Mouse (Mus musculus) liver, embryonic 16.5 days (tissue): Measurements from ENCODE around the gene Bmp2. TPM values are rescaled to one million over a fixed set of nuclear protein-coding genes. Genes with fewer than 3 reads are reported as not detected.

Experiments
- ATAC-seq: fragments of 200-750 bp; cut with Nextera tagmentation; 2 replicates; pipeline ENCODE4 v1.8.0; 2017; ENCODE audit warnings: low read depth, mild to moderate bottlenecking, moderate number of reproducible peaks, moderate library complexity
- H3K27ac ChIP-seq: fragments of 300-500 bp; sonication (generic); 2 replicates; pipeline ENCODE4 v1.5.1; 2014; ENCODE audit warnings: mild to moderate bottlenecking, low read length
- H3K27me3 ChIP-seq: fragments of 300-500 bp; sonication (generic); 2 replicates; pipeline ENCODE4 v1.6.1; 2014; ENCODE audit warnings: low read depth, low read length, mixed read lengths; ENCODE audit not compliant: control insufficient read depth, insufficient read depth
- H3K36me3 ChIP-seq: fragments of 300-500 bp; sonication (generic); 2 replicates; pipeline ENCODE4 v1.6.1; 2014; ENCODE audit warnings: mild to moderate bottlenecking; ENCODE audit not compliant: control insufficient read depth, insufficient read depth
- H3K4me1 ChIP-seq: fragments of 300-500 bp; sonication (generic); 2 replicates; pipeline ENCODE4 v1.6.1; 2014; ENCODE audit warnings: low read depth, low read length, mixed read lengths; ENCODE audit not compliant: control insufficient read depth
- H3K4me2 ChIP-seq: fragments of 300-500 bp; sonication (generic); 2 replicates; pipeline ENCODE4 v1.6.1; 2014; ENCODE audit warnings: low read depth, low read length, mixed read lengths
- H3K4me3 ChIP-seq: fragments of 300-500 bp; sonication (generic); 2 replicates; pipeline ENCODE4 v1.5.1; 2014; ENCODE audit warnings: low read depth, mild to moderate bottlenecking, low read length
- H3K9ac ChIP-seq: fragments of 300-500 bp; sonication (generic); 2 replicates; pipeline ENCODE4 v1.6.1; 2014; ENCODE audit warnings: low read depth, low read length
- H3K9me3 ChIP-seq: fragments of 300-500 bp; sonication (generic); replicated peaks from 2 replicates; pipeline ENCODE4 v1.6.1; 2016; ENCODE audit warnings: low read length; ENCODE audit not compliant: control insufficient read depth
- WGBS: fragments of 180-500 bp; shearing (Covaris S2); extraction: QIAGEN DNeasy Blood & Tissue Kit; methylation state at CpG from one replicate; pipeline ENCODE4 v1.1.7; 2014; ENCODE audit not compliant: insufficient replicate concordance; 5-methylcytosine and 5-hydroxymethylcytosine counted together
- polyA plus RNA-seq: library from polyadenylated mRNA; unstranded; fragments of >200 nt; fragmentation: Nextera tagmentation; extraction: Ambion mirVana; gene quantifications from 2 replicates; pipeline ENCODE4 v1.2.1, GENCODE M21; 2015

Bmp2 gene
- polyA plus RNA-seq, 1 experiment from 2014 or later = 2.8 TPM

- H3K36me3 ChIP-seq = no peaks in the 10 kb centered on the region
- ATAC-seq = no peak
- no peak overlapping the region for H3K27ac ChIP-seq
- H3K4me2 ChIP-seq = no peak overlapping the region
- H3K27me3 ChIP-seq = no peaks in the 10 kb centered on the region
- no peak overlapping the region for H3K9ac ChIP-seq
- WGBS = 70% methylated on average over 2 of the region's 2 CpGs
- no peak overlapping the region for H3K4me3 ChIP-seq
- no peaks in the 10 kb centered on the region for H3K9me3 ChIP-seq
- no peaks in the 10 kb centered on the region for H3K4me1 ChIP-seq
These were observed 29.8 kb upstream of the Bmp2 start for GRCm38 (mm10) chr2:133522121-133522520.

DNA sequence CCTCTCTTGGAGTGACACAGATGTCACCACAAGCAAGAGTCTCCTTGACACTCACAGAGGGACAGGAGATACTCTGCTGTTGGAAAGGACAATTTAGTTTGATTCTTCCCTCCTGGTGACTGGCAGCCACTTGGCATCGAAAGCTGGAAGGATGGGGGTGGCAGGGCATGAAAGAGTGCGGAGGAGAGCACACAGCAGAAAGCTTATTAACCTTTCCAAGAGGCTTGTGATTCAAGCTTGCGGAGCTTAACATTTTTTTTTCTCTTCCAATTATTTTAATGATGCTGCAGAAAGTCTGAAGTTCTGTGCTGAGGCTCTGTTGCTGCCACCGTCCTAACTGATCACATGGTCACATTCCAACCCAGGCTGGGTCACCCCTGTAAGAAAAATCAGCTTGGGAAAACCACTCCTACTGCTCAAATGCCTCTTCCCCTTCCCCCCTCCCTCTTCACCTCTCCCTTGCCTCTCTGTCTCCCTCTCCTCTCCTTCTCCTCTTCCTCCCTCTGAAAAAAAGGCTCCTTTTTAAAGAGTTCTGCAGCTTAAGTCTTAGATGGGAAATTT lies 26.3 kb upstream of the Bmp2 start:
- no peak for ATAC-seq

GRCm38 (mm10) chr2:133529396-133529795 lies 22.6 kb upstream of the Bmp2 start:
- Histone ChIP-seq H3K27me3 (no peaks in the 10 kb centered on the region), H3K4me3 (no peak overlapping the region), H3K36me3 (no peaks in the 10 kb centered on the region), H3K27ac (no peak overlapping the region), H3K9ac (no peak overlapping the region), H3K4me1 (no peaks in the 10 kb centered on the region), H3K9me3 (no peaks in the 10 kb centered on the region), H3K4me2 (no peak overlapping the region)
- 76% methylated on average over 9 of the region's 9 CpGs for WGBS
- ATAC-seq = no peak

More for the DNA sequence above, 26.3 kb upstream of the Bmp2 start:
- no peaks in the 10 kb centered on the region for H3K9me3 ChIP-seq
- no peaks in the 10 kb centered on the region for H3K4me1 ChIP-seq
- 47% methylated on average over 4 of the region's 4 CpGs for WGBS
- no peak overlapping the region for H3K27ac ChIP-seq
- H3K27me3 ChIP-seq = no peaks in the 10 kb centered on the region
- H3K9ac ChIP-seq = no peak overlapping the region
- no peak overlapping the region for H3K4me3 ChIP-seq
- H3K36me3 ChIP-seq = no peaks in the 10 kb centered on the region
- H3K4me2 ChIP-seq = no peak overlapping the region

- Histone ChIP-seq H3K27ac (no peak overlapping the region), H3K36me3 (no peaks in the 10 kb centered on the region), H3K4me3 (no peak overlapping the region), H3K4me2 (no peak overlapping the region), H3K27me3 (no peaks in the 10 kb centered on the region), H3K9me3 (no peaks in the 10 kb centered on the region), H3K9ac (no peak overlapping the region), H3K4me1 (no peaks in the 10 kb centered on the region)
- no peak for ATAC-seq
- WGBS = 53% methylated on average over 3 of the region's 3 CpGs
These were observed 18.9 kb upstream of the Bmp2 start for GRCm38 (mm10) chr2:133533073-133533472.

GRCm38 (mm10) chr2:133535481-133535880 lies 16.5 kb upstream of the Bmp2 start:
- ATAC-seq = no peak
- H3K4me2 ChIP-seq = no peak overlapping the region
- H3K36me3 ChIP-seq = no peaks in the 10 kb centered on the region
- no peaks in the 10 kb centered on the region for H3K27me3 ChIP-seq
- no peak overlapping the region for H3K27ac ChIP-seq
- 70% methylated on average over 9 of the region's 9 CpGs for WGBS
- no peak overlapping the region for H3K9ac ChIP-seq
- H3K4me3 ChIP-seq = no peak overlapping the region
- H3K4me1 ChIP-seq = no peaks in the 10 kb centered on the region
- no peaks in the 10 kb centered on the region for H3K9me3 ChIP-seq

- WGBS = 69% methylated on average over 7 of the region's 7 CpGs
- Histone ChIP-seq H3K9ac (no peak overlapping the region), H3K27ac (no peak overlapping the region), H3K4me3 (no peak overlapping the region), H3K27me3 (no peaks in the 10 kb centered on the region), H3K4me2 (no peak overlapping the region), H3K36me3 (no peaks in the 10 kb centered on the region), H3K4me1 (no peaks in the 10 kb centered on the region), H3K9me3 (no peaks in the 10 kb centered on the region)
- ATAC-seq = no peak
These were observed 15.1 kb upstream of the Bmp2 start for GRCm38 (mm10) chr2:133536812-133537211.

- Histone ChIP-seq H3K4me1 (no peaks in the 10 kb centered on the region), H3K27ac (no peak overlapping the region), H3K4me2 (no peak overlapping the region), H3K9me3 (no peaks in the 10 kb centered on the region), H3K4me3 (no peak overlapping the region), H3K36me3 (no peaks in the 10 kb centered on the region), H3K9ac (no peak overlapping the region), H3K27me3 (no peaks in the 10 kb centered on the region)
- ATAC-seq = no peak
- WGBS = 62% methylated on average over 1 of the region's 1 CpGs
These were observed 11.3 kb upstream of the Bmp2 start for GRCm38 (mm10) chr2:133540702-133541101.

DNA sequence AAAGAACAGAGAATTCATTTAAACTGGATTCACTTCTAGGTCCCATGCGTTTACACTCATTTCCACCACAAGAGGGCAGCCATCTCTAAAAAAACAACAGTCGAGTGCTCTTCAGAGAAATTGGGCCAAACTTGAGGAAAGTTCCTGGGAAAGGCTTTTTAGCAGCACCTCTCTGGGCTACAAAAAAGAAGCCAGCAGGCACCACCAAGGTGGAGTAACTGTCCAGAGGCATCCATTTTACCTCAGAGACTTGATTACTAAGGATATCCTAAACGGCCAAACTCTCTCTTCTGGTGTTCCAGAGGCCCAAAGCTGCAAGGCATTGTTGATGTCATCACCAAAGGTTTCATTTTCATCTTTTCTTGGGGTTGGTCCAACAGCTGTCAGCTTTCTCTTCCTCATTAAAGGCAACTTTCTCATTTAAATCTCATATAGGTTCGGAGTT lies 1.7 kb upstream of the Bmp2 start:
- no peak overlapping the region for H3K9ac ChIP-seq
- ATAC-seq = no peak

DNA sequence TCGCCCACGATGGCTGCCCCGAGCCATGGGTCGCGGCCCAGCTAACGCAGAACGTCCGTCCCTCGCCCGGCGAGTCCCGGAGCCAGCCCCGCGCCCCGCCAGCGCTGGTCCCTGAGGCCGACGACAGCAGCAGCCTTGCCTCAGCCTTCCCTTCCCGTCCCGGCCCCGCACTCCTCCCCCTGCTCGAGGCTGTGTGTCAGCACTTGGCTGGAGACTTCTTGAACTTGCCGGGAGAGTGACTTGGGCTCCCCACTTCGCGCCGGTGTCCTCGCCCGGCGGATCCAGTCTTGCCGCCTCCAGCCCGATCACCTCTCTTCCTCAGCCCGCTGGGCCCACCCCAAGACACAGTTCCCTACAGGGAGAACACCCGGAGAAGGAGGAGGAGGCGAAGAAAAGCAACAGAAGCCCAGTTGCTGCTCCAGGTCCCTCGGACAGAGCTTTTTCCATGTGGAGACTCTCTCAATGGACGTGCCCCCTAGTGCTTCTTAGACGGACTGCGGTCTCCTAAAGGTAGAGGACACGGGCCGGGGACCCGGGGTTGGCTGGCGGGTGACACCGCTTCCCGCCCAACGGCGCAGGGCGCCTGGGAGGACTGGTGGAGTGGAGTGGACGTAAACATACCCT lies 995 bp downstream of the Bmp2 start:
- no peaks in the 10 kb centered on the region for H3K9me3 ChIP-seq
- H3K27me3 ChIP-seq = peaks cover 55% of the 10 kb centered on the region
- 0 out of 2 replicates have a peak overlapping the region, but pooled peaks have one; percentile 24 for H3K9ac ChIP-seq
- H3K27ac ChIP-seq = no peak overlapping the region
- WGBS = 2% methylated on average over 38 of the region's 48 CpGs
- H3K4me1 ChIP-seq = no peaks in the 10 kb centered on the region
- no peaks in the 10 kb centered on the region for H3K36me3 ChIP-seq
- peak overlapping the region; percentile 50 for H3K4me2 ChIP-seq
- H3K4me3 ChIP-seq = peak overlapping the region; percentile 53
- ATAC-seq = no peak

More for the DNA sequence above, 1.7 kb upstream of the Bmp2 start:
- Histone ChIP-seq H3K27ac (no peak overlapping the region), H3K36me3 (no peaks in the 10 kb centered on the region), H3K4me3 (no peak overlapping the region), H3K4me2 (peak overlapping the region; percentile 13; the same call in 1 of the 2 replicates), H3K27me3 (peaks cover 50% of the 10 kb centered on the region), H3K9me3 (no peaks in the 10 kb centered on the region), H3K4me1 (no peaks in the 10 kb centered on the region)
- 14% methylated on average over 4 of the region's 4 CpGs for WGBS
